Mouse (Mus musculus) megakaryocyte, embryonic 14.5 days (primary cell): ENCODE measurements around the gene Lama5.

ENCODE experiments used
- FLI1 ChIP-seq: IDR thresholded peaks from 2 replicates; pipeline ENCODE4 v1.6.1; 2012; ENCODE audit warnings: low read length, inconsistent platforms, mixed read lengths
- GATA1 ChIP-seq: IDR thresholded peaks from 3 replicates; pipeline ENCODE4 v1.6.1; 2012; ENCODE audit warnings: mixed read lengths, low read length, inconsistent platforms, borderline replicate concordance

DNA sequence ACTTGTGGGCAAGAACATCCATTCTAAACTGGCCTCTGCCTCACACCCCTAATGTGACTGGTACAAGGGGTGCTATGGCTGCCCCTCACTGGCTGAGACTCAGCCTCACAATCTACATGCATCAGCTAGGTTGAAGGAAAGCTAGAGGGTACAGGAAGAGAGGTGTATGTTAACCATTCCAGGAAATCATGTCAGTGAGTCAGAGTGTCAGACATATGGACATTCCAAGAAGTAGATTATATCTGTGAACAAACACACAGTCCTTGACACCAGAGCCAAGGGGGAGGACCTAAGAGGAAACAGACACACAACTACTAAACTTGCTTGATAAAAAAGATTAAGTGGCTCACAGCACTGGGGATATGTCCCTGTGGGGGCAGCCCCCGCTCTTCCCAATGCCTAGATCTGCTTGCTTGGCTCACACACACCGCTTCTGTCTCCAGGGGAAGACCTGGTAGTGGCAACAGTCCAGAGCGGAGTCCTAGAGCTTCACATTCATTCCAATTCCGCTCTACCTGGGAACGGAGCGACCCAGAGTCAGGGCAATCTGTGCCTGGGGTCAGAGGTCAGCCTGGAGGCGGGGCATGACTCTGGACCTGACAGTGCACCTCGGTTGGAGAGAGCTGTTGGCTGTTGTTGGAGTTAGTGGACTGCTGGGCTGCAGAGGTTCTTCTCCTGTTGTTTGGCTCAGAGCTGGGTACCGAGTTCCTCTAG is 23.4 kb upstream of the Lama5 start:
- TF ChIP-seq FLI1 = no peak
- TF ChIP-seq GATA1 = no peak
